Mouse (Mus musculus) bone marrow macrophage, adult 2 months (primary cell): ENCODE data around the gene Atp1a4.

Experiments used
- CTCF ChIP-seq: IDR thresholded peaks from 2 replicates; pipeline ENCODE4 v1.5.1; 2012; ENCODE audit warnings: low read depth, mild to moderate bottlenecking, low read length, moderate library complexity
- POLR2A ChIP-seq: IDR thresholded peaks from 2 replicates; pipeline ENCODE4 v1.6.1; 2012; ENCODE audit warnings: mild to moderate bottlenecking, low read depth, low read length, borderline replicate concordance

GRCm38 (mm10) chr1:172271208-172271607 lies 13.0 kb upstream of the Atp1a4 start:
- TF ChIP-seq POLR2A, result no peak
- TF ChIP-seq CTCF, result no peak
